Mouse (Mus musculus) heart, adult 2 months (tissue): Measurements from ENCODE around the gene Tspan31. TPM values are rescaled to one million over a fixed set of nuclear protein-coding genes. Genes with fewer than 3 reads are reported as not detected.
A peak's percentile ranks its signal among the peaks of the same experiment; 100 is the strongest.
"Not testable (repeated sequence)": the region's sequence is repeated elsewhere in the genome, so short reads cannot be mapped to it uniquely, and the experiment has no call there.

ENCODE experiments used
- DNase-seq, 2 experiments: peaks; one replicate each; pipeline ENCODE4 v3.0.0; 2021
- H3K27ac ChIP-seq: fragments of 200-600 bp; 2 replicates; pipeline ENCODE4 v1.8.1; 2022
- H3K27me3 ChIP-seq: fragments of 200-500 bp; 2 replicates; pipeline ENCODE4 v1.6.1; 2012; ENCODE audit warnings: mild to moderate bottlenecking, low read length, inconsistent platforms, mixed read lengths; ENCODE audit not compliant: control insufficient read depth, insufficient read depth
- H3K36me3 ChIP-seq: fragments of 200-500 bp; 2 replicates; pipeline ENCODE4 v1.6.1; 2012; ENCODE audit warnings: low read length, inconsistent platforms; ENCODE audit not compliant: control insufficient read depth, insufficient read depth
- H3K4me1 ChIP-seq: fragments of 200-500 bp; 2 replicates; pipeline ENCODE4 v1.6.1; 2011; ENCODE audit warnings: low read length; ENCODE audit not compliant: control insufficient read depth, insufficient read depth
- H3K4me3 ChIP-seq: fragments of 200-600 bp; 2 replicates; pipeline ENCODE4 v1.8.1; 2022
- H3K79me2 ChIP-seq: fragments of 200-500 bp; replicated peaks from 2 replicates; pipeline ENCODE4 v1.6.1; 2012; ENCODE audit warnings: mild to moderate bottlenecking, inconsistent platforms, low read length, moderate library complexity, mixed read lengths; ENCODE audit not compliant: control insufficient read depth, insufficient read depth
- H3K9ac ChIP-seq: fragments of 200-500 bp; 2 replicates; pipeline ENCODE4 v1.6.1; 2012; ENCODE audit warnings: low read depth, mild to moderate bottlenecking, control low read depth, inconsistent platforms, low read length, mixed read lengths
- CTCF ChIP-seq: fragments of 200-600 bp; IDR thresholded peaks from 2 replicates; pipeline ENCODE4 v1.8.1; 2022; ENCODE audit warnings: antibody characterized with exemption, mild to moderate bottlenecking, moderate library complexity
- EP300 ChIP-seq: fragments of 200-500 bp; IDR thresholded peaks from 2 replicates; pipeline ENCODE4 v1.6.1; 2011; ENCODE audit warnings: low read depth, low read length, control low read depth; ENCODE audit not compliant: insufficient read depth
- POLR2A ChIP-seq: fragments of 200-500 bp; IDR thresholded peaks from 2 replicates; pipeline ENCODE4 v1.6.1; 2011; ENCODE audit warnings: mild to moderate bottlenecking, low read depth, low read length, control low read depth; ENCODE audit not compliant: insufficient read depth
- WGBS: fragments of 180-500 bp; shearing (Covaris S2); methylation state at CpG from one replicate; pipeline ENCODE4 v1.1.7; 2018; 5-methylcytosine and 5-hydroxymethylcytosine counted together
- intact Hi-C: fragments of 180-260 bp; cut with DNase I; formaldehyde crosslinking; loops from one replicate; pipeline ENCODE4 v1.15.1; 2025
- polyA plus RNA-seq: library from polyadenylated mRNA; depleted of rRNA; stranded (reverse); fragments of >200 nt; gene quantifications from 2 replicates; pipeline ENCODE4 v1.2.3, GENCODE M21; 2012
- total RNA-seq, 2 experiments: library from RNA; stranded (reverse); gene quantifications; 2 replicates each; pipeline ENCODE4 v1.2.3; 2021

Tspan31 gene
- total and polyA plus RNA-seq, 3 experiments = 39.3 to 67.6 (median 51.0) TPM

DNA sequence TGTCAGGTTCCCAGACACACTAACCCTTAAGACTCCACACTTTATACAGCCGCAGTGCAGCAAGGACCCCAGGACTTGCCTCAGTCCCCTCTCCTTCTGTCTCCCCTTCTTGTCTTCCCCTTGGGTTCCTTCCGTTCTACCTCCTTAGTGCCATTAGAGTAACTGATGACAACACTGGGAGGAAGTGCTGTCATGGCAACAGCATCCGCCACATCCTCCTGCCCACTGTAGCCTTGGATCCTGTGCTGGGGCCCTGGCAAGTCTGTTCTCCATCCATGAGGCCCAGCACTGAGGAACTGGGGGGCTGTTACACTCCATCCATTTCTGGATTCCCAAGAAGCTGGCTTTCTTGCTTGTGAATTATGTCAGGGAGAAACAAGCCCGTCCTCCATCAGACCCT lies 6.0 kb upstream of the Tspan31 start:
- intact Hi-C loops = no loop called here
- DNase-seq = peak; percentile 25 to 36
- TF ChIP-seq CTCF (no peak), POLR2A (no peak), EP300 (no peak)
- WGBS = 28% methylated on average over 4 of the region's 4 CpGs
- Histone ChIP-seq H3K79me2 (no peaks in the 10 kb centered on the region), H3K4me1 (no peaks in the 10 kb centered on the region; the same call in 1 of the 2 replicates), H3K9ac (no peak overlapping the region), H3K4me3 (no peak overlapping the region), H3K36me3 (no peaks in the 10 kb centered on the region), H3K27ac (no peak overlapping the region), H3K27me3 (no peaks in the 10 kb centered on the region; the same call in 1 of the 2 replicates)

DNA sequence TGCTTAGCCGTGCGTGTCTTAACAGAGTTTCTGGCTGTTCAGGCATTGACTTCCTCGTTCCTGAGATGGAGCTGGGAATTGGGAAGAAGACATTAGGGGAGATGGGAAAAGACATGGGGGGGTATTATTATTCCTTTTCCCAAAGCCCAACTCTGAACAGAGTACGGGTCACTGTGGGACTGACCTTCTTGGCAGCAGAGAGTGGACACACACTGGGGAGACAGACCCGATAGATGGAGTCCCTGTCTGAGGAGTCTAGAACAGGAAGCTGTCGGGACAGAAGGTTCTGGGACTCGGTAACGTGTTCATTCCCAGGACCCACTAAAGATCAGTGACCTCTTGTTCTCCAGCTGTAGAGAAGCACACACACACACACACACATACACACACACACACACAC lies 5.6 kb upstream of the Tspan31 start:
- H3K4me3 ChIP-seq = no peak overlapping the region
- no peaks in the 10 kb centered on the region; the same call in 1 of the 2 replicates for H3K27me3 ChIP-seq
- H3K9ac ChIP-seq = no peak overlapping the region
- H3K36me3 ChIP-seq = no peaks in the 10 kb centered on the region
- 45% methylated on average over 8 of the region's 8 CpGs for WGBS
- TF ChIP-seq EP300 (no peak), CTCF (no peak), POLR2A (no peak)
- no peaks in the 10 kb centered on the region; the same call in 1 of the 2 replicates for H3K4me1 ChIP-seq
- H3K79me2 ChIP-seq = no peaks in the 10 kb centered on the region
- DNase-seq = peak in 1 of 2 experiments; percentile 28
- intact Hi-C loops = no loop called here
- no peak overlapping the region for H3K27ac ChIP-seq

DNA sequence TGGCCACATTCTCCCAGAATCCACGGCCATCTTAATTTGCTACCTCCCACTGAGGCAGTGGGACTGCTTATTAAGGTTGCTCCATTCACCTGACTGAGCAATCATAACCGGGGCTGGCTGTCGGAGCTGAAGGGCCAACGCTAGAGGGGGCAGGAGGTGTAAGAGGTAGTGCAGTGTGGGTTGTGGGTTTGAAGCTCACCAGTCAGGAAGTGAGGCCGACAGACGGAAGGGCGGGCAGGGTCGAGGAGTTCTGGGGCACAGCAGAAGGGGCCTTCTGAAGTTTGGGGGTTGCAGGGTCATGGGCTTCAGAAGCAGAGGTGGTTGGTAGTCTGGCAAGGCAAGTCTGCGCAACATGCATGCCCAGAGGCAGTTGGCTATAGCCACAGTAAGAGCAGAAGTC lies 5.0 kb upstream of the Tspan31 start, which contains the start of gene Agap2:
TSS of gene Agap2 (plus strand) at position 205 of the 400 bp plus-strand sequence.
- Histone ChIP-seq H3K79me2 (no peaks in the 10 kb centered on the region), H3K27ac (no peak within 1 kb of the TSS), H3K9ac (no peak within 1 kb of the TSS), H3K27me3 (no peaks in the 10 kb centered on the region; the same call in 1 of the 2 replicates), H3K4me1 (no peaks in the 10 kb centered on the region; the same call in 1 of the 2 replicates), H3K4me3 (no peak within 1 kb of the TSS), H3K36me3 (no peaks in the 10 kb centered on the region)
- WGBS = 50% methylated on average over 9 of the region's 9 CpGs
- TF ChIP-seq POLR2A = no peak
- TF ChIP-seq EP300 = no peak
- TF ChIP-seq CTCF = no peak
- intact Hi-C loops = no loop called here
- DNase-seq = peak in 1 of 2 experiments; percentile 46

DNA sequence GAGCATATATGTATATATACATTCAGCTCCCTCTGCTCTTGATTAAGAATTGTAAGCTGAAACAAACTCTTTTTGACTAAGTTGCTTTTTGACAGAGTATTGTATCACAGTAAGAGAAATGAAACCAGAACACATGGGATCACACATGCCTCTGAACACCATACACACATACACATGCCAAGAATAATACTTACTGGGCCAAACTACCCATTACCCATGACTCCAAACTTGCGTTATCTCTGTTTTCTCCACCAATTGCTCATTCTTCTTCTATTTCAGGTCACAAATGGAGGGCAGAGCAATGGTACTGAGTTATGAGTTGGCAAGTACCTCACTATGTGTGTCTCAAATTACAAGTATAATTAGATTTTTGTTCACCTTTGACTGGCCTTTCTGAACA lies 3.9 kb upstream of the Tspan31 start:
- Histone ChIP-seq H3K27me3 (no peaks in the 10 kb centered on the region; the same call in 1 of the 2 replicates), H3K27ac (no peak overlapping the region), H3K79me2 (no peaks in the 10 kb centered on the region), H3K4me1 (peaks cover 4% of the 10 kb centered on the region), H3K36me3 (no peaks in the 10 kb centered on the region), H3K9ac (no peak overlapping the region), H3K4me3 (no peak overlapping the region)
- WGBS = 81% methylated on average over 1 of the region's 1 CpGs
- intact Hi-C loops = no loop called here
- TF ChIP-seq POLR2A = no peak
- no peak for TF ChIP-seq EP300
- TF ChIP-seq CTCF = no peak
- DNase-seq = no peak

DNA sequence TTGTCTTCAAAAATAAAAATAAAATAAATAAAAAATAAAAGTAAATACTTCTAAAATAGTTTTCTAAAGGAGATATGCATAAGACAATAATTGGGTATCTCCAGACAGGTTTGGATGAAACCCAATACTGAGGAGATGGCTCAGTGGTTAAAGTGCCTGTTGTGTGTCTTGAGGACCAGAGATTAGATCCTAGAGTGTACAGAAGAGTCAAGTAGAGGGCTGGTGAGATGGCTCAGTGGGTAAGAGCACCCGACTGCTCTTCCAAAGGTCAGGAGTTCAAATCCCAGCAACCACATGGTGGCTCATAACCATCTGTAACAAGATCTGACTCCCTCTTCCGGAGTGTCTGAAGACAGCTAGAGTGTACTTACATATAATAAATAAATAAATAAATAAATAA lies 2.9 kb upstream of the Tspan31 start:
- WGBS = 71% methylated on average over 2 of the region's 2 CpGs
- H3K4me1 ChIP-seq, H3K27me3 ChIP-seq, H3K9ac ChIP-seq, DNase-seq, H3K4me3 ChIP-seq, H3K27ac ChIP-seq, H3K79me2 ChIP-seq, intact Hi-C loops, H3K36me3 ChIP-seq: not testable (repeated sequence)

DNA sequence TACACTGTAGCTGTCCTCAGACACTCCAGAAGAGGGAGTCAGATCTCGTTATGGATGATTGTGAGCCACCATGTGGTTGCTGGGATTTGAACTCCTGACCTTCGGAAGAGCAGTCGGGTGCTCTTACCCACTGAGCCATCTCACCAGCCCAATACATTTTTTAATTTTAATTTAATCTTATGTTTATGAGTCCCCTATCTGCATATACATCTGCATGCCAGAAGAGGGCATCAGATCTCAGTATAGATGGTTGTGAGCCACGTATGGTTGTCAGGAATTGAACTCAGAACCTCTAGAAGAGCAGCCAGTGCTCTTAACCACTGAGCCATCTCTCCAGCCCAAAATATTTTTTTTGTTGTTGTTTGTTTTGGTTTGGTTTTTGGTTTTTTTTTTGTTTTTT lies 2.2 kb upstream of the Tspan31 start:
- H3K27ac ChIP-seq, H3K4me1 ChIP-seq, H3K79me2 ChIP-seq, H3K4me3 ChIP-seq, DNase-seq, H3K9ac ChIP-seq, intact Hi-C loops, H3K27me3 ChIP-seq, H3K36me3 ChIP-seq: not testable (repeated sequence)
- TF ChIP-seq CTCF = peak; percentile 25; the same call in 1 of the 2 replicates
- 87% methylated on average over 4 of the region's 4 CpGs for WGBS
